Mouse (Mus musculus) liver, postnatal 0 days (tissue): ENCODE data around the gene Pcdh7.

Experiments used
- CTCF ChIP-seq: sonication (generic); IDR thresholded peaks from 2 replicates; pipeline ENCODE4 v1.5.1; 2016; ENCODE audit warnings: antibody characterized with exemption, low read depth
- EP300 ChIP-seq: IDR thresholded peaks from 2 replicates; pipeline ENCODE4 v1.6.1; 2016; ENCODE audit warnings: antibody characterized with exemption, low read depth, mild to moderate bottlenecking

DNA sequence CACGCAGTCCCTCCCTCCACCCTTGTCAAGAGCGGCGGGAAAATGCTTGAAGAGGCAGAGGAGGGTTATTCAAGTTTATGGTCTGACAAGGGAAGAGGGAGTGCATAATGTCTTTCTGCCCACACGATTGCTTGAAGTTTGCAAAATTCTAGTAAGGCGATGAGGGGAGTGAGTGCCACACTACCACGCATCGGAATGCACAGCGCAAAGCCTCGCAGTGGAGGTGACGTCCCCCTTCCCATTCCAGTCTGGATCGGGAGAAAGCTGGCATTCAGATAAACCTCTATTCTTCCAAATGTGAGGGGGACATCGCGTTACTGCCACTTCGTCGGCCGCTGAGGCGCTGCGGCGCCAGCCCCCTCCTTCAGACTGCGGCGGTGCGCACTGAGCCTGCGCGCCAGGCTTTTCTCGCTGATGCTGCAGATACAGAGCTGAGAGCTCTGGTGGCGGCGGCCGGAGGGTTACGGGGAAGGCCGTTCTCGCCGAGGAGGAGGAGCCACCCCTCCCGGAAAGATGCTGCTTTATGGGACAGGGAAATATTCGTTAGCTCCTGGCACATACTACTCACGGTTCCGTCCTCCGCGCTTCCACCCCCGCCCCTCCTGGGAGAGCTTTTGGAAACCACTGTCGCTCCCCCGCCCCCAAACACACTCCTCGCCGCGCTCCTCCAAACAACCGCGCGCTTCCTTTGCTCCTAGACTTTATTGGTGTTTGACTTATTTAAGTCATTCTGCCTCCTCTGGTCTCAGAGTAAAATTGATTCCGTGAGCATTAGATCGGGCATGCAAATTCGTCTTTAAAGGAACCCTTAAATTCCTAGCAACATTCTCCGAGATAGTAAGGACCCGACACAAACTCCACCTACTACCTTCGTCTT is 2.0 kb upstream of the Pcdh7 start:
- TF ChIP-seq CTCF (no peak), EP300 (no peak)
